ENCODE assay signal across 12 mouse cellular contexts in the genomic region with DNA sequence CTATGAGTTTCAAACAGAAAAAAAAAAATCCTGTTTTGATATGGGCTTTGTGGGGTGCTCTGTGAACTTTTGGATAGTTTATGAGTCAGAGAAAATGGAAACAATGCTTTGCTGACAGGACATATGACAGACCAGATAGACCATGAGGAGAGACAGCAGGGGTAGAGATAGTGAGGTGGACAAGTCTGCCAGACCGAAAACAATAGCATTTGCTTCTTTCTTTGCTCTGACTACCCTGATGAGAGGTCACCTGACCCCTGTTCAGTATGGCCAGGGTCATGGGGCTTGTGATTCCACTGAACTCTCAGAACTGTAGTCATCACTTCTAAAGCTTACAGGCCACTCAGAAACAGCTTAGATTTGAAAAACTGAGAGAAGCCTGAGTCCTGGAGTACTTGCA.
"Had no signal": no experiment of that assay in that cellular context is flagged by ENCODE, and none has a peak within 500 bp of the region (broad histone marks: within the 10 kb centered on the region; RNA-seq: fewer than 3 reads in every experiment).

No protein-coding gene starts in this region.

- H3K4me3 ChIP-seq: limb, embryonic 15.5 days; liver, embryonic 13.5 days; megakaryocyte, embryonic 14.5 days; midbrain, embryonic 15.5 days; neural tube, embryonic 12.5 days had no signal

- ATAC-seq: midbrain, embryonic 15.5 days had no signal

- H3K4me2 ChIP-seq: limb, embryonic 15.5 days; liver, embryonic 13.5 days; midbrain, embryonic 11.5 days; midbrain, embryonic 15.5 days; neural tube, embryonic 12.5 days had no signal

- H3K4me1 ChIP-seq: midbrain, embryonic 15.5 days had no signal

- H3K36me3 ChIP-seq: limb, embryonic 15.5 days; neural tube, embryonic 12.5 days had no signal

- H3K9me3 ChIP-seq: limb, embryonic 15.5 days; liver, embryonic 13.5 days; megakaryocyte, embryonic 14.5 days; midbrain, embryonic 15.5 days; neural tube, embryonic 12.5 days had no signal

- H3K9ac ChIP-seq: limb, embryonic 15.5 days; liver, embryonic 13.5 days; midbrain, embryonic 15.5 days; neural tube, embryonic 12.5 days had no signal

- H3K27ac ChIP-seq: liver, embryonic 13.5 days; midbrain, embryonic 15.5 days; neural tube, embryonic 12.5 days; stomach, postnatal 0 days had no signal

- DNase-seq: kidney, adult 8-10 months; kidney, postnatal 25 days; liver, embryonic 13.5 days; lung, adult 18-20 months; lung, postnatal 4 days; thymus, postnatal 4 days had no signal

- H3K27me3 ChIP-seq: limb, embryonic 15.5 days; liver, embryonic 13.5 days; megakaryocyte, embryonic 14.5 days; midbrain, embryonic 15.5 days; neural tube, embryonic 12.5 days had no signal
